Mouse (Mus musculus) frontal cortex, adult (tissue): ENCODE results near the gene 4933406M09Rik.

Experiments
- ATAC-seq: cut with Nextera tagmentation; 2 replicates; pipeline ENCODE4 v1.9.2; 2017; ENCODE audit warnings: mild to moderate bottlenecking, moderate library complexity, mixed read lengths; ENCODE audit not compliant: low TSS enrichment

The 4933406M09Rik gene

GRCm38 (mm10) chr1:134433473-134433872 lies 47.7 kb downstream of the 4933406M09Rik start:
- no peak for ATAC-seq

- ATAC-seq: no peak
Observed at GRCm38 (mm10) chr1:134435414-134435813, 49.7 kb downstream of the 4933406M09Rik start.

- no peak for ATAC-seq
Observed at GRCm38 (mm10) chr1:134440437-134440836, 54.7 kb downstream of the 4933406M09Rik start.
